Mouse (Mus musculus) lung, adult 2 months (tissue): ENCODE data around the gene Mitd1.

ENCODE experiments used
- CTCF ChIP-seq: fragments of 200-500 bp; IDR thresholded peaks from 2 replicates; pipeline ENCODE4 v1.5.1; 2011; ENCODE audit warnings: mild to moderate bottlenecking, low read length, control low read depth; ENCODE audit not compliant: insufficient read depth
- POLR2A ChIP-seq: fragments of 200-500 bp; IDR thresholded peaks from 2 replicates; pipeline ENCODE4 v1.6.1; 2011; ENCODE audit warnings: low read depth, mild to moderate bottlenecking, control low read depth, low read length, borderline replicate concordance; ENCODE audit errors: extremely low read depth

DNA sequence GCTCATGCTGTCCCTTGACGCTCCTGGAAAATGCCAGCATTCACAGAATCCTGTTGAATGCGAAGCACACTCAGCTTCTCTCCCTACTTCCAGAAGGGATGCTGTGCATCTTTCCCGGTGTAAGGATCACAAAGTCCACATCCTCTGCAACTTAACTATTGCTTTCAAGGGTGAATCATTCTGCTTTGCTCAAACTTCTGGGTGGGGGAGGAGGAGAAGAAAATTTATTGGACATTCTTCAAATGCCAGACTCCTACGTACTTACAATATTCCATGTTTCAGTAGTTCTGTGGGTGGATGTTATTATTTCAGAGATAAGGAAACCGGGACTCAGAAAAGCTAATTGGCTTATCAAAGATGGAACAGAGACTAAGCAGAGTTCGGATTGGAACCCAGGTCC, 27.9 kb upstream of the Mitd1 start:
- TF ChIP-seq CTCF (no peak), POLR2A (no peak)
